Mouse (Mus musculus) CH12.LX (cell line): Measurements from ENCODE around the gene Mrpl34. TPM values are rescaled to one million over a fixed set of nuclear protein-coding genes. Genes with fewer than 3 reads are reported as not detected.

Source experiments
- DNase-seq: peaks from one replicate; pipeline ENCODE4 v3.0.0-alpha.2; 2013; ENCODE audit errors: extremely low read depth
- H3K27ac ChIP-seq: 2 replicates; pipeline ENCODE4 v1.5.1; 2012; ENCODE audit warnings: low read depth, mild to moderate bottlenecking, control low read depth, moderate library complexity; ENCODE audit not compliant: insufficient read depth
- H3K27me3 ChIP-seq: replicated peaks from 2 replicates; pipeline ENCODE3; 2012; ENCODE audit warnings: inconsistent platforms
- H3K36me3 ChIP-seq, 2 experiments: replicated peaks in 1 of 2; 2 replicates each; pipeline versions ENCODE3 to v1.6.1; 2012; ENCODE audit warnings: inconsistent platforms in 1 of 2, low read length in 1 of 2, mild to moderate bottlenecking in 1 of 2, mixed read lengths in 1 of 2, moderate library complexity in 1 of 2; ENCODE audit not compliant: control insufficient read depth in 1 of 2, insufficient read depth in 1 of 2
- H3K4me1 ChIP-seq, 2 experiments: 2 replicates each; pipeline ENCODE4 v1.6.1; 2012; ENCODE audit warnings: inconsistent platforms in 1 of 2, moderate library complexity in 1 of 2; ENCODE audit not compliant: insufficient read depth in 2 of 2, control insufficient read depth in 1 of 2
- H3K4me2 ChIP-seq: 2 replicates; pipeline ENCODE4 v1.6.1; 2012; ENCODE audit warnings: low read depth, mild to moderate bottlenecking, control low read depth; ENCODE audit not compliant: poor library complexity, insufficient read depth, severe bottlenecking
- H3K4me3 ChIP-seq, 3 experiments: fragments of 150-350 bp in 1 of 3; sonication (generic) in 1 of 3; replicated peaks in 1 of 3; 2 replicates each; pipeline versions ENCODE3 to v1.5.1; 2011 to 2012; ENCODE audit warnings: low read depth in 2 of 3, low read length in 2 of 3, mild to moderate bottlenecking in 2 of 3, moderate library complexity in 2 of 3, control low read depth in 1 of 3, improper control_type of control experiment in 1 of 3, inconsistent platforms in 1 of 3, mixed read lengths in 1 of 3; ENCODE audit not compliant: poor library complexity in 1 of 3
- H3K79me2 ChIP-seq: replicated peaks from 2 replicates; pipeline ENCODE4 v1.6.1; 2012; ENCODE audit warnings: mild to moderate bottlenecking, moderate library complexity; ENCODE audit not compliant: control insufficient read depth, poor library complexity, insufficient read depth, severe bottlenecking; ENCODE audit errors: extremely low read depth
- H3K9ac ChIP-seq: 2 replicates; pipeline ENCODE4 v1.6.1; 2012; ENCODE audit warnings: low read depth, mild to moderate bottlenecking, control low read depth, moderate library complexity; ENCODE audit not compliant: insufficient read depth
- H3K9me3 ChIP-seq: replicated peaks from 2 replicates; pipeline ENCODE3; 2012; ENCODE audit warnings: low read length, inconsistent platforms, mixed read lengths
- CHD2 ChIP-seq: IDR thresholded peaks from 2 replicates; pipeline ENCODE4 v1.6.1; 2011; ENCODE audit warnings: low read length, improper control_type of control experiment
- CTCF ChIP-seq, 2 experiments: IDR thresholded peaks in 1 of 2; conservative IDR thresholded peaks in 1 of 2; 2 replicates each; pipeline ENCODE4 v1.5.1; 2011 to 2012; ENCODE audit warnings: low read depth in 2 of 2, low read length in 2 of 2, improper control_type of control experiment in 1 of 2, inconsistent platforms in 1 of 2, mild to moderate bottlenecking in 1 of 2, moderate library complexity in 1 of 2
- E2F4 ChIP-seq: IDR thresholded peaks from 2 replicates; pipeline ENCODE4 v1.6.1; 2011; ENCODE audit warnings: low read depth, low read length, improper control_type of control experiment; ENCODE audit not compliant: insufficient replicate concordance
- EP300 ChIP-seq: IDR thresholded peaks from 2 replicates; pipeline ENCODE4 v1.6.1; 2011; ENCODE audit warnings: low read length, improper control_type of control experiment
- ETS1 ChIP-seq: conservative IDR thresholded peaks from 2 replicates; pipeline ENCODE4 v1.6.1; 2012; ENCODE audit warnings: low read depth, mild to moderate bottlenecking, inconsistent platforms, low read length, improper control_type of control experiment, moderate library complexity
- HCFC1 ChIP-seq: IDR thresholded peaks from 2 replicates; pipeline ENCODE4 v1.6.1; 2012; ENCODE audit warnings: low read depth, mild to moderate bottlenecking, inconsistent platforms, low read length, improper control_type of control experiment
- JUN ChIP-seq: IDR thresholded peaks from 2 replicates; pipeline ENCODE4 v1.6.1; 2011; ENCODE audit warnings: low read depth, mild to moderate bottlenecking, low read length, improper control_type of control experiment, moderate library complexity; ENCODE audit not compliant: insufficient read depth
- MAFK ChIP-seq: IDR thresholded peaks from 2 replicates; pipeline ENCODE4 v1.6.1; 2011; ENCODE audit warnings: low read length, improper control_type of control experiment; ENCODE audit not compliant: insufficient replicate concordance
- MYC ChIP-seq: IDR thresholded peaks from 2 replicates; pipeline ENCODE4 v1.6.1; 2011; ENCODE audit warnings: low read depth, mild to moderate bottlenecking, improper control_type of control experiment, low read length
- NRF1 ChIP-seq: IDR thresholded peaks from 2 replicates; pipeline ENCODE4 v1.6.1; 2014; ENCODE audit warnings: low read depth, mild to moderate bottlenecking, inconsistent platforms, low read length, improper control_type of control experiment, moderate library complexity
- POLR2A ChIP-seq: IDR thresholded peaks from 2 replicates; pipeline ENCODE4 v1.6.1; 2011; ENCODE audit warnings: low read depth, mild to moderate bottlenecking, improper control_type of control experiment, low read length
- RAD21 ChIP-seq: IDR thresholded peaks from 2 replicates; pipeline ENCODE4 v1.6.1; 2011; ENCODE audit warnings: low read depth, mild to moderate bottlenecking, low read length, improper control_type of control experiment, moderate library complexity
- RCOR1 ChIP-seq: conservative IDR thresholded peaks from 2 replicates; pipeline ENCODE4 v1.6.1; 2012; ENCODE audit warnings: low read depth, mild to moderate bottlenecking, inconsistent platforms, low read length, improper control_type of control experiment
- SMC3 ChIP-seq: IDR thresholded peaks from 2 replicates; pipeline ENCODE4 v1.6.1; 2011; ENCODE audit warnings: low read depth, low read length, improper control_type of control experiment
- TBP ChIP-seq: conservative IDR thresholded peaks from 2 replicates; pipeline ENCODE4 v1.6.1; 2011; ENCODE audit warnings: low read depth, low read length, improper control_type of control experiment
- USF2 ChIP-seq: conservative IDR thresholded peaks from 2 replicates; pipeline ENCODE4 v1.6.1; 2011; ENCODE audit warnings: low read depth, low read length, improper control_type of control experiment
- ZKSCAN1 ChIP-seq: IDR thresholded peaks from 2 replicates; pipeline ENCODE4 v1.6.1; 2012; ENCODE audit warnings: low read depth, inconsistent platforms, low read length, improper control_type of control experiment, borderline replicate concordance
- ZMIZ1 ChIP-seq: IDR thresholded peaks from 2 replicates; pipeline ENCODE4 v1.6.1; 2012; ENCODE audit warnings: low read depth, mild to moderate bottlenecking, inconsistent platforms, low read length, improper control_type of control experiment
- ZNF384 ChIP-seq: IDR thresholded peaks from 2 replicates; pipeline ENCODE4 v1.6.1; 2012; ENCODE audit warnings: low read depth, low read length, improper control_type of control experiment, inconsistent platforms
- dilution Hi-C: fragments of 300-500 bp; cut with MboI; formaldehyde crosslinking; loops from 2 replicates; pipeline ENCODE4 v1.14.3; 2020; ENCODE audit warnings: low sequenced_read_pairs; ENCODE audit not compliant: extremely low pct_unique_long_range_greater_than_20kb, extremely low pct_ligation_motif_present
- in situ Hi-C: fragments of 300-500 bp; cut with MboI; formaldehyde crosslinking; loops from 3 replicates; pipeline ENCODE4 v1.14.3; 2019; ENCODE audit warnings: low sequenced_read_pairs, low pct_ligation_motif_present, low pct_unique_long_range_greater_than_20kb, mixed read lengths
- polyA plus RNA-seq: library from polyadenylated mRNA; unstranded; fragments of >175 nt; gene quantifications from 2 replicates; pipeline ENCODE4 v1.2.1, GENCODE M21; 2012; ENCODE audit warnings: low read depth; ENCODE audit not compliant: insufficient read length
- total RNA-seq, 2 experiments: library from RNA; depleted of rRNA; stranded (reverse); fragments of 300-350 nt in 1 of 2; fragments of >200 nt in 1 of 2; gene quantifications; 2 replicates each; pipeline ENCODE4 v1.2.3; 2012 to 2014

The Mrpl34 gene
- total and polyA plus RNA-seq, 3 experiments: 94.4 to 150 (median 133) TPM

- peaks cover 8% of the 10 kb centered on the region for H3K9me3 ChIP-seq
- H3K4me3 ChIP-seq: no peak overlapping the region
- H3K27ac ChIP-seq: no peak overlapping the region
- H3K4me2 ChIP-seq: no peak overlapping the region
- H3K9ac ChIP-seq: no peak overlapping the region
- H3K79me2 ChIP-seq: no peaks in the 10 kb centered on the region
- H3K36me3 ChIP-seq: peaks cover 14 to 37% of the 10 kb centered on the region in 2 experiments
- no peak for DNase-seq
- no peaks in the 10 kb centered on the region for H3K27me3 ChIP-seq
- H3K4me1 ChIP-seq: peaks cover 16 to 47% of the 10 kb centered on the region in 2 experiments
- in situ Hi-C loops (no loop called here), dilution Hi-C loops (no loop called here)
- TF ChIP-seq SMC3: no peak
- TF ChIP-seq TBP: no peak
- no peak for TF ChIP-seq POLR2A
- no peak for TF ChIP-seq ZNF384
- no peak for TF ChIP-seq MAFK
- no peak for TF ChIP-seq JUN
- no peak for TF ChIP-seq RAD21
Observed at GRCm38 (mm10) chr8:71461152-71461840, 3.5 kb upstream of the Mrpl34 start.

- H3K4me1 ChIP-seq: peaks cover 16 to 43% of the 10 kb centered on the region in 2 experiments
- dilution Hi-C loops (no loop called here), in situ Hi-C loops (no loop called here)
- peaks cover 14 to 40% of the 10 kb centered on the region in 2 experiments for H3K36me3 ChIP-seq
- no peak overlapping the region for H3K9ac ChIP-seq
- no peak for TF ChIP-seq ETS1
- TF ChIP-seq E2F4: no peak
- no peak for TF ChIP-seq MAFK
- no peak for TF ChIP-seq RAD21
- TF ChIP-seq ZKSCAN1: no peak
- TF ChIP-seq ZNF384: no peak
- no peak for TF ChIP-seq HCFC1
- TF ChIP-seq ZMIZ1: no peak
- no peak for TF ChIP-seq POLR2A
- no peak for TF ChIP-seq NRF1
- TF ChIP-seq CHD2: no peak
- no peak for TF ChIP-seq RCOR1
- TF ChIP-seq MYC: no peak
- no peak for TF ChIP-seq EP300
- no peak for TF ChIP-seq CTCF (conservative IDR thresholded peaks at IDR 0.05 in 1 of 2, IDR thresholded peaks at IDR 0.05 in 1 of 2; ENCODE audit: low read depth in 2 of 2, low read length in 2 of 2)
- TF ChIP-seq USF2: no peak
- no peak overlapping the region for H3K4me3 ChIP-seq
- H3K9me3 ChIP-seq: peaks cover 8% of the 10 kb centered on the region
- H3K4me2 ChIP-seq: no peak overlapping the region
- H3K79me2 ChIP-seq: no peaks in the 10 kb centered on the region
- no peaks in the 10 kb centered on the region for H3K27me3 ChIP-seq
- H3K27ac ChIP-seq: no peak overlapping the region
- no peak for DNase-seq
Observed at GRCm38 (mm10) chr8:71462191-71462590, 2.6 kb upstream of the Mrpl34 start.
